Mouse (Mus musculus) limb, embryonic 14.5 days (tissue): ENCODE results near the gene Plod1. TPM values are rescaled to one million over a fixed set of nuclear protein-coding genes. Genes with fewer than 3 reads are reported as not detected.
"Not testable (repeated sequence)": the region's sequence is repeated elsewhere in the genome, so short reads cannot be mapped to it uniquely, and the experiment has no call there.

Experiments
- ATAC-seq: fragments of 200-750 bp; cut with Nextera tagmentation; 2 replicates; pipeline ENCODE4 v1.8.0; 2017; ENCODE audit warnings: low read depth, moderate number of reproducible peaks, moderate TSS enrichment; ENCODE audit not compliant: low FRiP score
- DNase-seq: peaks from one replicate; pipeline ENCODE4 v3.0.0-alpha.2; 2015; ENCODE audit warnings: low spot score
- H3K27ac ChIP-seq: fragments of 300-500 bp; sonication (generic); replicated peaks from 2 replicates; pipeline ENCODE4 v1.5.1; 2014; ENCODE audit warnings: low read depth, mild to moderate bottlenecking, low read length, moderate library complexity, mixed read lengths
- H3K27me3 ChIP-seq: fragments of 300-500 bp; sonication (generic); 2 replicates; pipeline ENCODE4 v1.6.1; 2014; ENCODE audit warnings: low read length, mixed read lengths; ENCODE audit not compliant: control insufficient read depth, insufficient read depth
- H3K36me3 ChIP-seq: fragments of 300-500 bp; sonication (generic); 2 replicates; pipeline ENCODE4 v1.6.1; 2014; ENCODE audit warnings: mild to moderate bottlenecking, low read length, moderate library complexity, mixed read lengths; ENCODE audit not compliant: control insufficient read depth, insufficient read depth
- H3K4me1 ChIP-seq: fragments of 300-500 bp; sonication (generic); 2 replicates; pipeline ENCODE4 v1.6.1; 2014; ENCODE audit warnings: antibody characterized with exemption, low read length, mixed read lengths; ENCODE audit not compliant: control insufficient read depth, insufficient read depth
- H3K4me2 ChIP-seq: fragments of 300-500 bp; sonication (generic); replicated peaks from 2 replicates; pipeline ENCODE4 v1.6.1; 2014; ENCODE audit warnings: low read depth, mild to moderate bottlenecking, low read length, moderate library complexity; ENCODE audit not compliant: severe bottlenecking
- H3K4me3 ChIP-seq: fragments of 300-500 bp; sonication (generic); replicated peaks from 2 replicates; pipeline ENCODE4 v1.5.1; 2014; ENCODE audit warnings: low read length
- H3K9ac ChIP-seq: fragments of 300-500 bp; sonication (generic); 2 replicates; pipeline ENCODE4 v1.6.1; 2014; ENCODE audit warnings: mild to moderate bottlenecking, low read depth, low read length, moderate library complexity; ENCODE audit not compliant: severe bottlenecking
- H3K9me3 ChIP-seq: fragments of 300-500 bp; sonication (generic); 2 replicates; pipeline ENCODE4 v1.6.1; 2016; ENCODE audit warnings: low read length; ENCODE audit not compliant: control insufficient read depth
- POLR2A ChIP-seq: fragments of 200-500 bp; IDR thresholded peaks from 2 replicates; pipeline ENCODE4 v1.8.0; 2012; ENCODE audit warnings: inconsistent platforms, mild to moderate bottlenecking, moderate library complexity, borderline replicate concordance; ENCODE audit not compliant: insufficient read depth, insufficient read length; ENCODE audit errors: extremely low read depth
- WGBS: fragments of 180-500 bp; shearing (Covaris S2); extraction: QIAGEN DNeasy Blood & Tissue Kit; methylation state at CpG from one replicate; pipeline ENCODE4 v1.1.7; 2014; 5-methylcytosine and 5-hydroxymethylcytosine counted together
- polyA plus RNA-seq, 2 experiments: library from polyadenylated mRNA; depleted of rRNA in 1 of 2; stranded (reverse) in 1 of 2; unstranded in 1 of 2; fragments of >200 nt; fragmentation: Nextera tagmentation in 1 of 2; extraction: Ambion mirVana in 1 of 2; gene quantifications; 2 replicates each; pipeline versions ENCODE4 v1.2.1 to v1.2.3; 2012 to 2014

Plod1 gene
- polyA plus RNA-seq, 2 experiments, result 93.0 to 104 TPM

GRCm38 (mm10) chr4:147875852-147876575 is 60.6 kb downstream of the Plod1 start:
- WGBS, result 92% methylated on average over 4 of the region's 4 CpGs
- H3K36me3 ChIP-seq, result peaks cover 78% of the 10 kb centered on the region
- TF ChIP-seq POLR2A, result no peak
- no peak overlapping the region for H3K27ac ChIP-seq
- DNase-seq (no peak), ATAC-seq (no peak)
- H3K9me3 ChIP-seq, result no peaks in the 10 kb centered on the region
- no peak overlapping the region for H3K9ac ChIP-seq
- no peak overlapping the region for H3K4me3 ChIP-seq
- no peak overlapping the region for H3K4me2 ChIP-seq
- H3K4me1 ChIP-seq, result no peaks in the 10 kb centered on the region
- H3K27me3 ChIP-seq, result no peaks in the 10 kb centered on the region

GRCm38 (mm10) chr4:147869238-147869637 is 67.3 kb downstream of the Plod1 start:
- ATAC-seq (no peak), DNase-seq (no peak)
- 25% methylated on average over 5 of the region's 5 CpGs for WGBS

GRCm38 (mm10) chr4:147868450-147869031 is 68.0 kb downstream of the Plod1 start, which contains the start of the genes Miip and Fv1:
Gene Miip (minus strand): TSS chr4:147868816.
Gene Fv1 (plus strand): TSS chr4:147868979.
- Histone ChIP-seq H3K27me3 (no peaks in the 10 kb centered on the region), H3K4me2 (peak within 1 kb of the TSS; percentile 86), H3K9me3 (no peaks in the 10 kb centered on the region), H3K4me3 (peak within 1 kb of the TSS; percentile 76), H3K27ac (peak within 1 kb of the TSS; percentile 75), H3K9ac (peak within 1 kb of the TSS; percentile 72), H3K36me3 (peaks cover 34% of the 10 kb centered on the region), H3K4me1 (peaks cover 15% of the 10 kb centered on the region)
- ATAC-seq (peak; percentile 99), DNase-seq (peak; percentile 99)
- no peak; the same call in 1 of the 2 replicates for TF ChIP-seq POLR2A
- WGBS, result under 1% methylated on average over 27 of the region's 30 CpGs

More at GRCm38 (mm10) chr4:147869238-147869637, 67.3 kb downstream of the Plod1 start:
- no peaks in the 10 kb centered on the region for H3K27me3 ChIP-seq
- peaks cover 41% of the 10 kb centered on the region for H3K36me3 ChIP-seq
- no peak overlapping the region; the same call in 1 of the 2 replicates for H3K27ac ChIP-seq
- H3K4me1 ChIP-seq, result peaks cover 15% of the 10 kb centered on the region
- H3K9me3 ChIP-seq, result no peaks in the 10 kb centered on the region
- peak overlapping the region; percentile 86 for H3K4me2 ChIP-seq
- peak overlapping the region; percentile 59 for H3K9ac ChIP-seq
- no peak for TF ChIP-seq POLR2A
- H3K4me3 ChIP-seq, result peak overlapping the region; percentile 76

DNA sequence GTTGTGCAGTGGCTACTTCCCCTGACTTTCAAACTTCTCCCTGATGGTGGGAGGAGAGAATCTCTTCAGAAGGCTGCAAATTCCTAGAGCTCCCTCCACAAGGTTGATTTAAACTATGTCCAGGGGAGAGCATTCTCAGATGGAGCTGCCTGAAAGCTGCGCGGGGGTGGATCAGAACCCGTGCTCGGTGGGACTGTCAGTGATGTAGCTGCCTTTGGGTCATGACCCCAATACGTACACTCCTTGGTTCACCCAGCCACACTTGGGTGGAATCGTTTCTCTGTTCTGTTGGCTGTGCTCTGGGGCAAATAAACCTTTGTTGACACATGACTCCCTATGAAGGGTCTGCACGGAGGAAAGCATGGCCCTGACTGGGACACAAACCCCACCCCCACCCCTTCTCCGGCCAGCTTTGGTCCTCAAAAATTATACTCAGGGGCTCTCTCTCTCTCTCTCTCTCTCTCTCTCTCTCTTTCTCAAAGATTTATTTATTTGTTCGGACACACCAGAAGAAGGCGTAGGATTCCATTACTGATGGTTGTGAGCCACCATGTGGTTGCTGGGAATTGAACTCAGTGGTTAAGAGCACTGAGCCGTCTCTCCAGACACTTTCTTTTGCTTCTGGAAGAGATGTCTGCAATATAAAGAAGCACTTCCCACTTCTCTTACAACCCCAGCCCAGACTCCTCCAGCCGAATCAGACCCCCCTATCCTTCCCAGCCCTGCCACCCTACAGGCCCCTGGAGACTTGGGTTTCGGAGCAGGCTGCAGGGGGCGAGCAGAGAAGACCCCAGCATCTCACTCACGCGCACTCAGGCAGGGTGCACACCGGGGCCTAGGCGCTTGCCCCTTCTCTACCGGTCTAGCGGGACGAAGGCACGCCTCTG is 68.8 kb downstream of the Plod1 start:
- Histone ChIP-seq H3K9me3 (no peaks in the 10 kb centered on the region), H3K27me3 (no peaks in the 10 kb centered on the region), H3K36me3 (peaks cover 32% of the 10 kb centered on the region), H3K27ac (peak overlapping the region; percentile 75), H3K9ac (peak overlapping the region; percentile 72), H3K4me2 (peak overlapping the region; percentile 67), H3K4me1 (peaks cover 15% of the 10 kb centered on the region), H3K4me3 (peak overlapping the region; percentile 76)
- ATAC-seq (peak; percentile 33), DNase-seq (no peak)
- 0 out of 2 replicates have a peak, but pooled peaks have one; percentile 46 for TF ChIP-seq POLR2A
- WGBS, result 7% methylated on average over 22 of the region's 22 CpGs

DNA sequence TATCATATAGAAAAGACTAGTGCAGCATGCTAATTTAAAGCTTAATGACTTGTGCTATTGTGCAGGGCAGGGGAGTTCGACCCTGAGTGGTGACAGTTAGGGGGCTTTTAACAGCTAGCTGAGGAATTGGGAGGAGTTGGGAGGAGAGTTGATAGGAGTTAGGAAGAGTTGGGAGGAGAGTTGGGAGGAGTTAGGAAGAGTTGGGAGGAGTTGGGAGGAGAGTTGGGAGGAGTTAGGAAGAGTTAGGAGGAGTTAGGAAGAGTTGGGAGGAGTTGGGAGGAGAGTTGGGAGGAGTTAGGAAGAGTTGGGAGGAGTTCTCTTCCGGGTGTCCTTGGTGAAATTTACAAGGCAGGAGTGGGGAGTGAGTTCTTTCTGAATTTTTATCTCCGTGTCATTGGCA is 69.8 kb downstream of the Plod1 start:
- Histone ChIP-seq H3K36me3 (peaks cover 34% of the 10 kb centered on the region), H3K4me1 (peaks cover 15% of the 10 kb centered on the region)
- not testable (repeated sequence) for H3K9ac ChIP-seq, H3K4me2 ChIP-seq, H3K27me3 ChIP-seq, H3K4me3 ChIP-seq, DNase-seq, H3K27ac ChIP-seq, H3K9me3 ChIP-seq, ATAC-seq
- WGBS, result 42% methylated on average over 3 of the region's 3 CpGs
